ENCODE assay signal across 7 mouse cellular contexts in the genomic region with DNA sequence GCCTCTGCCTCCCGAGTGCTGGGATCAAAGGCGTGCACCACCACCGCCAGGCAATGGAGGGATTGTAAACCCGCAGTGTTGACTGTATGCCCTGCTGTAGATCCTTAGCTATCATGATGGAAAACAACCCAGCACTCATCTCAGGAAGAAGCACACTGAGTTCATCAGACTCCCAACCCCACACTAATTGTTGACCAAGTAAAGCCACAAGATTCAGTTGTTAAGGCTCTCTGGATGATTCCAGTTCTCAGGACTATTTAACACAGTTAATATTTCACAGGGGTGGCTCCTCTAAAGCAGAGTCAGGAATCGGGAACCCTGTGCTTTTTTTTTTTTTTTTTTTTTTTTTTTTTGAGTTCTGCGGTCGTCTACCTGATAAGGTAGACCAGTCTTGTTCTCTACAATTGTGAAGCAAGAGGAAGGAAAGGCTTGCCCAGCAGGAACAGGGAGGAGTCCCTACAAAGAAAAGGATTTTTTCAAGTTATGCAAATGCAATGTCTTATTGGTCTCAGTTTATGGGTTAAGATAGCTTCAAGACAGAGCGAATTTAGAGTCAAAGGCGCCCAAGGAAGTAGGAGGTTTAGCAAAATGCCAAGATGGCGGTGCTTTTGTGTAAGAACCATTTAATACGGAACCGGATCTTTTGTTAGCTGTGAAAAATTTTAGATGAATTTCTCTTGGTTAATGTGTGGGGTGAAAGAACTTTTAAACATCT. TPM values are rescaled to one million over a fixed set of nuclear protein-coding genes. Genes with fewer than 3 reads are reported as not detected.
A peak's percentile ranks its signal among the peaks of the same experiment; 100 is the strongest.
DNase-seq lines count a peak whose midpoint lies in the region; ATAC-seq and TF ChIP-seq lines count a peak whose summit lies in the region.

No protein-coding gene starts in this region.

- ATAC-seq in forebrain, embryonic 13.5 days: no peak

- WGBS in forebrain, embryonic 13.5 days: 46% methylated on average over 12 of the region's 12 CpGs

- no peaks in the 10 kb centered on the region for H3K36me3 ChIP-seq in forebrain, embryonic 13.5 days (ENCODE audit: poor library complexity, severe bottlenecking)
- no peaks in the 10 kb centered on the region for H3K36me3 ChIP-seq in myocyte (ENCODE audit: control insufficient read depth, insufficient read depth)

- peak overlapping the region; percentile 98 for H3ac ChIP-seq in myocyte (ENCODE audit: control insufficient read depth, insufficient read length)

- no peaks in the 10 kb centered on the region for H3K9me3 ChIP-seq in forebrain, embryonic 13.5 days (replicated peaks)

- H3K27me3 ChIP-seq in forebrain, embryonic 13.5 days: peaks cover 58% of the 10 kb centered on the region
- H3K27me3 ChIP-seq in myocyte (ENCODE audit: control insufficient read depth, insufficient read depth, insufficient read length): no peaks in the 10 kb centered on the region

- peak overlapping the region; percentile 53 for H3K4me3 ChIP-seq in forebrain, embryonic 13.5 days
- peak overlapping the region; percentile 97 for H3K4me3 ChIP-seq in myocyte

- H3K4me2 ChIP-seq in forebrain, embryonic 13.5 days: peak overlapping the region; percentile 95
- H3K4me2 ChIP-seq in myocyte (ENCODE audit: low read depth): peak overlapping the region; percentile 63

- no peak overlapping the region for H3K9ac ChIP-seq in forebrain, embryonic 13.5 days

- peaks cover 26% of the 10 kb centered on the region for H3K79me2 ChIP-seq in myocyte (ENCODE audit: control insufficient read depth, insufficient read depth)

- H3K27ac ChIP-seq in forebrain, embryonic 13.5 days: no peak overlapping the region

- DNase-seq in 3134 (ENCODE audit: extremely low read depth, insufficient read length, low spot score) (peak; percentile 8), 3T3-L1 (ENCODE audit: low read depth, low spot score) (peak; percentile 66)
- peak; percentile 49 to 89 for DNase-seq in kidney, postnatal 36 days
- no peak for DNase-seq in layer of hippocampus, adult 11-12 months (ENCODE audit: low spot score)
- DNase-seq in right cerebral cortex, postnatal 10 days (ENCODE audit: low spot score in 2 of 2): no peak

- no peak for TF ChIP-seq POLR2A in myocyte (IDR thresholded peaks at IDR 0.05; ENCODE audit: insufficient read length, low read depth)

- H3K4me1 ChIP-seq in forebrain, embryonic 13.5 days: peaks cover 37% of the 10 kb centered on the region

TF ChIP-seq in myocyte, 11 proteins besides CTCF, POLR2A, EP300 and RAD21:
- TF ChIP-seq USF1 (IDR thresholded peaks at IDR 0.05; ENCODE audit: low read depth) (no peak), MAX (IDR thresholded peaks at IDR 0.05; ENCODE audit: low read depth) (no peak), CEBPB (IDR thresholded peaks at IDR 0.05; ENCODE audit: insufficient read depth, poor library complexity, severe bottlenecking) (no peak), MYOD1 (IDR thresholded peaks at IDR 0.05; ENCODE audit: control insufficient read depth in 1 of 3, insufficient read length in 2 of 3, low read depth in 2 of 3) (no peak), E2F4 (IDR thresholded peaks at IDR 0.05; ENCODE audit: insufficient read depth) (no peak), MYOG (IDR thresholded peaks at IDR 0.05; ENCODE audit: control insufficient read depth in 1 of 3, insufficient read depth in 1 of 3, insufficient read length in 2 of 3, low read depth in 2 of 3) (no peak), SRF (IDR thresholded peaks at IDR 0.05; ENCODE audit: control insufficient read depth, insufficient read length, low read depth) (no peak)

RNA-seq across cellular contexts. Expression of a gene that starts 1.1 kb away (rescaled TPM):
- 0.97 and 1.0 TPM in 2 replicates for polyA plus RNA-seq in forebrain, embryonic 13.5 days (2015; fragmentation: Nextera tagmentation; extraction: Ambion mirVana)
- polyA plus RNA-seq in myocyte (2012; fragmentation: generic; extraction: Trizol): 7.1 TPM

Comparison
In these comparisons a context has a peak if more than half of its experiments do, and no peak if none do; other contexts are left out.
1. DNase-seq: peak in 3134 (single experiment), 3T3-L1 (single experiment) and kidney, postnatal 36 days (2 of 2); none in layer of hippocampus, adult 11-12 months (single experiment) and right cerebral cortex, postnatal 10 days (0 of 2).